In genomic region chr14:100458727-100459447, GRCm38 (mm10) we compare ENCODE assay signal across 8 mouse cellular contexts.
A peak's percentile ranks its signal among the peaks of the same experiment; 100 is the strongest.
DNase-seq lines count a peak whose midpoint lies in the region; ATAC-seq and TF ChIP-seq lines count a peak whose summit lies in the region.

No protein-coding gene starts in this region.

- TF ChIP-seq CTCF in brain, embryonic 14.5 days (IDR thresholded peaks at IDR 0.05; ENCODE audit: borderline replicate concordance, extremely low read depth, insufficient read depth, insufficient read length), result no peak
- TF ChIP-seq CTCF in liver, postnatal 0 days (IDR thresholded peaks at IDR 0.05; ENCODE audit: low read depth), result no peak
- TF ChIP-seq CTCF in thymus, adult 2 months (IDR thresholded peaks at IDR 0.05; ENCODE audit: borderline replicate concordance, control insufficient read depth, extremely low read depth, insufficient read depth, low read length, poor library complexity), result no peak

- no peaks in the 10 kb centered on the region for H3K27me3 ChIP-seq in forebrain, embryonic 12.5 days
- no peaks in the 10 kb centered on the region for H3K27me3 ChIP-seq in hindbrain, embryonic 12.5 days
- H3K27me3 ChIP-seq in liver, postnatal 0 days (ENCODE audit: insufficient read depth, low read length), result no peaks in the 10 kb centered on the region
- H3K27me3 ChIP-seq in thymus, adult 2 months (ENCODE audit: control insufficient read depth, insufficient read depth, low read length), result no peaks in the 10 kb centered on the region

- no peak overlapping the region for H3K4me3 ChIP-seq in forebrain, embryonic 12.5 days (replicated peaks)
- no peak overlapping the region for H3K4me3 ChIP-seq in hindbrain, embryonic 12.5 days
- no peak overlapping the region for H3K4me3 ChIP-seq in liver, postnatal 0 days (ENCODE audit: low read depth, low read length)
- no peak overlapping the region for H3K4me3 ChIP-seq in thymus, adult 2 months (ENCODE audit: control insufficient read depth, insufficient read depth, low read length)

- DNase-seq in B cell, adult 2 months, result peak; percentile 77 to 80
- DNase-seq in brain, embryonic 14.5 days (ENCODE audit: low read depth), result peak; percentile 99
- peak; percentile 88 to 92 for DNase-seq in layer of hippocampus, adult 8-10 months (ENCODE audit: low spot score in 2 of 2)
- DNase-seq in liver, postnatal 0 days, result peak; percentile 74
- DNase-seq in thymus, adult 2 months, result peak; percentile 30

- TF ChIP-seq POLR2A in brain, embryonic 14.5 days (IDR thresholded peaks at IDR 0.05; ENCODE audit: borderline replicate concordance, extremely low read depth, insufficient read depth, insufficient read length, poor library complexity, severe bottlenecking), result no peak
- TF ChIP-seq POLR2A in thymus, adult 2 months (IDR thresholded peaks at IDR 0.05; ENCODE audit: control insufficient read depth, extremely low read depth, insufficient read depth, low read length, poor library complexity), result no peak

- H3K4me1 ChIP-seq in forebrain, embryonic 12.5 days, result peaks cover 39% of the 10 kb centered on the region
- peaks cover 38% of the 10 kb centered on the region for H3K4me1 ChIP-seq in hindbrain, embryonic 12.5 days
- H3K4me1 ChIP-seq in liver, postnatal 0 days (ENCODE audit: insufficient read depth), result peaks cover 4% of the 10 kb centered on the region; the same call in 1 of the 2 replicates
- H3K4me1 ChIP-seq in thymus, adult 2 months (replicated peaks; ENCODE audit: control insufficient read depth, insufficient read depth, low read length), result peaks cover 8% of the 10 kb centered on the region

- WGBS in forebrain, embryonic 12.5 days, result 6% methylated on average over 9 of the region's 9 CpGs
- 13% methylated on average over 9 of the region's 9 CpGs for WGBS in hindbrain, embryonic 12.5 days
- 32% methylated on average over 9 of the region's 9 CpGs for WGBS in liver, postnatal 0 days (ENCODE audit: insufficient replicate concordance)
- 35% methylated on average over 9 of the region's 9 CpGs for WGBS in thymus, adult 2 months

- no peaks in the 10 kb centered on the region for H3K9me3 ChIP-seq in forebrain, embryonic 12.5 days
- H3K9me3 ChIP-seq in hindbrain, embryonic 12.5 days (replicated peaks), result no peaks in the 10 kb centered on the region
- no peaks in the 10 kb centered on the region for H3K9me3 ChIP-seq in liver, postnatal 0 days (ENCODE audit: low read length)

- peak; percentile 72 for TF ChIP-seq EP300 in liver, postnatal 0 days (IDR thresholded peaks at IDR 0.05; ENCODE audit: low read depth)

- no peaks in the 10 kb centered on the region for H3K36me3 ChIP-seq in forebrain, embryonic 12.5 days (replicated peaks)
- H3K36me3 ChIP-seq in hindbrain, embryonic 12.5 days, result no peaks in the 10 kb centered on the region
- no peaks in the 10 kb centered on the region for H3K36me3 ChIP-seq in liver, postnatal 0 days (replicated peaks; ENCODE audit: insufficient read depth, low read length)
- no peaks in the 10 kb centered on the region for H3K36me3 ChIP-seq in thymus, adult 2 months (ENCODE audit: control insufficient read depth, insufficient read depth, low read length)

- peak overlapping the region; percentile 88 for H3K27ac ChIP-seq in forebrain, embryonic 12.5 days
- H3K27ac ChIP-seq in hindbrain, embryonic 12.5 days, result peak overlapping the region; percentile 69
- H3K27ac ChIP-seq in liver, postnatal 0 days (ENCODE audit: low read depth), result peak overlapping the region; percentile 88
- no peak overlapping the region for H3K27ac ChIP-seq in thymus, adult 2 months (ENCODE audit: control insufficient read depth, insufficient read depth, low read length)

- H3K4me2 ChIP-seq in forebrain, embryonic 12.5 days, result peak overlapping the region; percentile 45
- H3K4me2 ChIP-seq in hindbrain, embryonic 12.5 days (replicated peaks), result peak overlapping the region; percentile 32
- H3K4me2 ChIP-seq in liver, postnatal 0 days (ENCODE audit: low read depth, low read length), result peak overlapping the region; percentile 40

- peak overlapping the region; percentile 2; the same call in 1 of the 2 replicates for H3K9ac ChIP-seq in forebrain, embryonic 12.5 days
- no peak overlapping the region for H3K9ac ChIP-seq in hindbrain, embryonic 12.5 days
- no peak overlapping the region for H3K9ac ChIP-seq in liver, postnatal 0 days (replicated peaks)

- ATAC-seq in forebrain, embryonic 12.5 days (ENCODE audit: low FRiP score), result peak; percentile 95
- peak; percentile 94 for ATAC-seq in hindbrain, embryonic 12.5 days (ENCODE audit: low FRiP score)
- ATAC-seq in liver, postnatal 0 days, result peak; percentile 84
- peak; percentile 75 for ATAC-seq in neutrophil, adult 5-6 weeks (ENCODE audit: extremely low read depth, insufficient number of reproducible peaks, low FRiP score, poor library complexity, severe bottlenecking)

Comparison
In these comparisons a context has a peak if more than half of its experiments do, and no peak if none do; other contexts are left out.
1. DNase-seq: peak in every context shown above with its lines; median percentile 99 in brain, embryonic 14.5 days; 90 in layer of hippocampus, adult 8-10 months; 78 in B cell, adult 2 months; 74 in liver, postnatal 0 days; 30 in thymus, adult 2 months.